Mouse (Mus musculus) cerebellum, postnatal 14 days (tissue): ENCODE results near the gene Alcam.

Experiments used
- DNase-seq, 2 experiments: peaks; one replicate each; pipeline ENCODE4 v3.0.0; 2021; ENCODE audit warnings: mixed read lengths in 2 of 2

Alcam gene

GRCm38 (mm10) chr16:52243421-52243973 lies 210.4 kb downstream of the Alcam start:
- DNase-seq: no peak

- DNase-seq: no peak
These were observed 211.7 kb downstream of the Alcam start for GRCm38 (mm10) chr16:52242144-52242543.

- DNase-seq: no peak
These were observed 223.9 kb downstream of the Alcam start for GRCm38 (mm10) chr16:52229930-52230329.

GRCm38 (mm10) chr16:52229446-52229845 lies 224.4 kb downstream of the Alcam start:
- no peak for DNase-seq

GRCm38 (mm10) chr16:52222896-52223295 lies 231.0 kb downstream of the Alcam start:
- no peak for DNase-seq

GRCm38 (mm10) chr16:52219069-52219468 lies 234.8 kb downstream of the Alcam start:
- DNase-seq: peak; percentile 28 to 51

GRCm38 (mm10) chr16:52210844-52211606 lies 242.8 kb downstream of the Alcam start:
- no peak for DNase-seq

- DNase-seq: no peak
These were observed 253.8 kb downstream of the Alcam start for GRCm38 (mm10) chr16:52200107-52200506.
